Mouse (Mus musculus) cerebellum, adult 18-20 months (tissue): ENCODE data around the gene Gja4.

Experiments used
- DNase-seq, 2 experiments: peaks; one replicate each; pipeline ENCODE4 v3.0.0; 2021

Gja4 gene

DNA sequence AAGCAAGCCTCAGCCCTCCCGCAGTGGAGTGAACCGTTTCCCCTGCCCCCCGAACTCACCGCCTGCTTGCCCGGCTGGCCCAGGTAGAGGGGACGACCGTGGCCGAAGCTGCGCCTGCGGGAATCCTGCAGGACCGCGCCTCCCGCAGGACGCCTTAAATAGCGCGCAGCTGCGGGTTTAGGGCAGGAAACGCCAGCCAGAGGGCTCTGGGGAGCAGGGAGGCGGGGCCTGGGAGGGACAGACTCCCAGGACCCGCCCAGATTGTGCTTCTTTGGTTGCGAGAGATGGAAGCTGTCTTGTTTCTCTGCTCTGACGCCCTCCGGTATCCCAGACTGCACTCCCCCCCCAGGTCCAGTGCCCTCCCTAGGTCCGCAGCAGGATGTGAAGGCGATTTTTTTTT lies at the start of gene Gja4:
Gja4 (minus strand) TSS at position 179 of the 400 bp plus-strand sequence.
- peak; percentile 65 to 72 for DNase-seq

GRCm38 (mm10) chr4:127363331-127363730 lies 49.5 kb upstream of the Gja4 start:
- DNase-seq = no peak

DNA sequence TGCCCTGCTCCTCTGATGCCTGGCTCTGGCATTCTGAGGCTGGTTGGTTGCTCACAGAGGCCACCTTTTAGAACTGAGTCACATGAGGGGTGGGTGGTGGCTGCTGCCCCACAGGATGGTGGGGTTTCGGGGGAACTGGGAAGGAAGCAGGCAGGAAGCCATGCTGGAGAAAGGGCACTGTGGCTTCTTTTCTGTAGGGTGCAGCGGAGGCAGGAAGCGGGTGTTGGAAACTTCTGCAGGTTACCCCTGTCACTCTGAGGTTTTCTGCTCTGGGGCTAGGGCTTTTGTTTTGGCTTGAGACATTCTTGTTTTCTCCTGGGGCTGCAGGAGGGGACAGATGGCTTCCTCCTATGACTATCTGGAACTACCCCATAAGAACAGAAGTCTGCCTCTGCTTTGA lies 48.7 kb upstream of the Gja4 start:
- no peak for DNase-seq

GRCm38 (mm10) chr4:127358018-127358417 lies 44.2 kb upstream of the Gja4 start, which contains the start of gene Gjb5:
Gene Gjb5 (minus strand): TSS chr4:127358181.
- DNase-seq = no peak

GRCm38 (mm10) chr4:127354506-127355485 lies 41.0 kb upstream of the Gja4 start:
- no peak for DNase-seq

- DNase-seq = no peak
These were observed 40.2 kb upstream of the Gja4 start, which contains the start of gene Gjb4 for GRCm38 (mm10) chr4:127353951-127354438. Gene Gjb4 (minus strand): TSS chr4:127354081.

DNA sequence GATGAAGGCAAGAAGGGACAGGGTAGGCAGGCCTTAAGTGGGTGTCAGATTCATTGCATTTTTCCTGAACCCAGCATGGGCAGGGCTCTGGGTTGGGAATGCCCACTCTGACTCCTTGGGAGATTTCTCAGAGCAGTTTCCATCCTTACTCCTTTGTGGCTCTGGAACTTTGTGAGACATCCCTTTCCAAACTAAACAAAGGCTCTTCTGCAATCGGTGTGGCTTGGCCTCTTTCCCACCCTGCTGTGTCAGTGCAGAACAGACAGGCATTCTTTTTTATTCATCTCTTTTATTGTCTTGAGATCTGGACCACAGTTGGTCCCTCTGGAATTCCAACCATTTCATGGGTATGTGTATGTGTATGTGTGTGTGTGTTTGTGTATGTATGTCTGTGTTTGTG lies 38.8 kb upstream of the Gja4 start:
- no peak for DNase-seq

- no peak for DNase-seq
These were observed 35.9 kb upstream of the Gja4 start for GRCm38 (mm10) chr4:127349560-127350300.

DNA sequence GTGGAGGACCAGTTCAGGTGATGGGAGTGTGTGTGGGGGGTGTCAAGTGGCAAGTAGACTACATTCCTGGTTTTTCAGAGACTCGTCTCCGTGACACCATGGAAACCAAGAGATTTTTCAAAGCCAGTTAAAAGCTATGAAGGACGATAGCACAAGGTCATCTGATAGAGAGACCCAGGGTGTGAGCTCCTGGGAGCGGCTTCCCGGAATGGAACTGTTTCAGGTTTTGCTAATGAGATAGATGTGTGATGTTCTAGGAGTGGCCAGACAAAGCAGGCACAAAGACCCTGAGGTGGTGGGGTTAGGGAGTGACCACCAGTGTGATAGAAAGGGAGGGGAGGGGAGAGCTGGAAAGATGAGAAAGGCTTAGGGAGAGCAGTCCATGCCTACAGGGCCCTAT lies 31.2 kb upstream of the Gja4 start:
- DNase-seq = no peak

- no peak for DNase-seq
These were observed 27.5 kb upstream of the Gja4 start for GRCm38 (mm10) chr4:127341372-127341771.

GRCm38 (mm10) chr4:127337668-127338067 lies 23.8 kb upstream of the Gja4 start:
- no peak for DNase-seq

GRCm38 (mm10) chr4:127334870-127335504 lies 21.1 kb upstream of the Gja4 start:
- no peak for DNase-seq

DNA sequence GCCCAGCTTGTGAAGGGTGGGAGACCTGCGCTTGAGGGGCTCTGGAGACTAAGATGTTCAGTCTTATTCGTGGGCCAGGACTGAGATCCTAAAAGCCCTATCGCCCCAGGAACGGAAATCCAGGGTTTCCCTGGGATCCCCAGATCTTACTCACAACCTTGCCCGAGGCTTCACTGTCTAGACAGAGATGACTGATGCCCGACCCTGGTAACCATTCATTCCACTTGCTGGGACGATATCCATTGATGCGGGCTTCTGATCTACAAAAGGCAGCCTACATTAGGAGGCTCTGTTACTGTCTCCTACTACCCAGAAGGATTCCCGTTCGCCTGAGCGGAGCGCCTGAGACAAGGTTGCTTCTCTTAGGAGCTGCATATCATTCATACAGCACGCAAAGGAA lies 17.3 kb upstream of the Gja4 start:
- DNase-seq = no peak

- no peak for DNase-seq
These were observed 16.6 kb upstream of the Gja4 start, which contains the start of gene Gjb3 for GRCm38 (mm10) chr4:127330181-127331100. Gene Gjb3 (minus strand): TSS chr4:127330844.

DNA sequence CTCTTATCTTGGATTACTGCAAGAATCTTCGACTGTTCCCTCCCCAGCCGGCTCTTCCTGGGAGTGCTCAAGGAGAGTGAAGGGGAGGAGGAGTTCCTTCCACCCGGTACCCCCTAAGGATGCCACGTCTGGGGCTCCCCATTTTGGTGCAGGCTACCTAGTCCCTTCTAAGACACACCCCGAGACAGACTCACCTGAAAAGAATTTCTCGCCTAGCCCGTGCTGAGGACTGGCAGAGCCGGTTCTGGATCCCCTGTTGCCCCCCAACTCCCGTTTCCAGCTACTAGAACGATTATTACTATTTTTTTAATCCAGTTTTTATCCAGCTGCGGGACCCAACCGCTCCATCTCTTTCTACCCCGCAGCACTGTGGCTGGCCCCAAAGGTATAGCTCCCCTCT lies 15.9 kb upstream of the Gja4 start:
- DNase-seq = no peak

DNA sequence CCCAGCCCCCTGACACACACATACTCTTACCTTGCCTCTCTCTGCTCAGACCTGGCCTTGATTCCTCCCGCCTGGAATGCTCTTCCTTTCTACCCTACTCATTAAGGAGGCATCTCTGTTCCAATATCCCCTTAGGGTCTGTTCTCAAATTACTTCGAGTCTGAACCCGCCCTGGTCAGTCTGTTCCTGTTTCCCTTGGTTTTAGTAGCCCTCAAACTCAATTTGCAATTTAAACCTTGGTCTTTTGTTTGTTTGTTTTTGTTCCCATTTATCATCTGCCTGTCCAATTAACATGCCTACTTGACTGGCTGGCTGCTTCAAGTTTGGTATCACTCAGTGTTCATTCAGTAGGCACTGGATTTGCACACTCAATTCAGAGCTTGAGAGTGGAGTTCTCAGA lies 15.2 kb upstream of the Gja4 start:
- no peak for DNase-seq

DNA sequence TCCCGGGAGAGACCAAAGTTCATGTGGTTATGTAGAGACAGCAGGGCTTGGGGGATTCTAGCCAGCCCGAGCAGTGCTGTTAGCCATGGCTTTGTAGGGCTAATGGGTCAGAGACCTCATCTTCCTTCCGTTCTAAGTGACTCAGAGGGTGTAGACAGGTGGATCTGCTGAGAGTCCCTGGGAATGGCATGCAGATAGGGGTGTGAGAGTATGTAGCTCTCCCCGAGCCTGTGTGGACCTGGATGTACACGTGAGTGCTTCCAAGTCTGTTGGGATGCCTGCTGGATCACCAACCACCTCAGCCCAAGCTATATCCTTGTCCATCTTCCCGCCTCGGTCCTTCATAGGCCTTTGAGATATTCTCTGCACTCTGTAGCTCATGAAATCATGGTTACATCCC lies 14.5 kb upstream of the Gja4 start:
- no peak for DNase-seq

DNA sequence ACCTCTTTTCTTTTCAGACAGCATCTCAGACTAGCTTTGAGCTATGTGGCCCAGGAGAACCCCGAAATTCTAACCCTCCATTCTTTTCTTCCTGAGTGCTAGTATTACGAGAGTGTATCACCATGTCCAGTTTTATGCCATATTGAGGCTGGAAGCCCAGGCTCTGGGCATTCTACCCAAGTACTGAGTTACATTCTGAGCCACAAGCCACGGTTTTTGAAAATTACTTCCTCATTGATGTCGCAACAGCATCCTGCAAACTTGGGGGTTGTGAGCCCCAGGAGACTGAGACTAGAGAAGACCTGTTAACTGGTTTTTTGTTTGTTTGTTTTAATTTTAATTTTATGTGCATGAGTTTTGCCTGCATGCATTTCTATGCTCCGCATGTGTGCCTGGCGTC lies 13.9 kb upstream of the Gja4 start:
- DNase-seq = no peak

GRCm38 (mm10) chr4:127327258-127327657 lies 13.4 kb upstream of the Gja4 start:
- DNase-seq = no peak

DNA sequence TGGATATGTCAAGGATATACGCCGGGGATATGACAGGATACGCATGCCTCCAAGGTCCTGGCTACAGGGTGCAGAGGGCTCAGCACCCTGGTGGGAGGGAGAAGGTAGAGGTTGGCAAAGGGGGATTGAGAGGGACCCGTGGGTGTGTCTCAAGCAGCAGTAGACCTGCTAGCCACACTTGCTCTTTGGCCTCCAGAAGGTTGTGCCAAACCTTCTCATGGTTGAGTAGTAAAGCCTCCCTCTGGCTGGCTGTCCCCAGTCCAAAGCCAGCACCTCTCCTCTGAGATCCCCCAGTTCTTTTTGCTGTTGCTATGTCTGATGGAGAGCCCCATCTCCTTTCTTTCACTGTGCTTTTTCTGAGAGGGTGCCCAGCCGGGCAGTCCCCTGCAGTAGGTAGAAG lies 11.4 kb upstream of the Gja4 start:
- no peak for DNase-seq

DNA sequence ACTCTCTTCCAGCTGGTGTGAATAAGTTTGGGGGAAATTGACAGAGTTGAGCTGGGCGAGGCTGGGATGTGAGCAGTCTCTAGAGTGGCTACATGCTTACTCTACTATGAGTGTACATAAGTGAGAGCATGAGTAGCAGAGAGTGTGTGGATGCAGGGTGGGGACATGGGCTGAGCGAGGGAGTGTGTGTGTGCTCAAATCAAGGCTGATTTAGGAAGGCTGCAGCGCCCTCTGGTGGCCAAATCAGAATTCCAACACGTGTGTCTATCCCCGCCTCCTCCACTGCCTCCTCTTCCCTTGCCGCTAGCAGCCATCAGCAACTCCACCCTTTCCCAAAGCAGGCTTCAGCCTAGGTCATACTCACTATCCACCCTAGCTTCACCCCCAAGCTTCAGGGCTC lies 10.9 kb upstream of the Gja4 start:
- peak; percentile 70 to 77 for DNase-seq

- no peak for DNase-seq
These were observed 10.5 kb upstream of the Gja4 start for GRCm38 (mm10) chr4:127324296-127324695.
